Mouse (Mus musculus): ENCODE measurements around the gene Kcnq1. TPM values are rescaled to one million over a fixed set of nuclear protein-coding genes. Genes with fewer than 3 reads are reported as not detected.

Gene Kcnq1
- polyA plus RNA-seq (2012; fragmentation: generic; extraction: Trizol) = not detected
- long read RNA-seq, experiment 1 = 0 reads
- long read RNA-seq, experiment 2 = 0 reads

- no peaks in the 10 kb centered on the region for H3K36me3 ChIP-seq (ENCODE audit: control insufficient read depth, insufficient read depth)
- H3K79me2 ChIP-seq (ENCODE audit: control insufficient read depth, insufficient read depth) = no peaks in the 10 kb centered on the region
- no peak within 1 kb of the TSS for H3ac ChIP-seq (ENCODE audit: control insufficient read depth, insufficient read length, low read depth)
- no peaks in the 10 kb centered on the region for H3K79me3 ChIP-seq (ENCODE audit: low read depth)
- H3K4me3 ChIP-seq (ENCODE audit: insufficient read depth, poor library complexity, severe bottlenecking) = no peak within 1 kb of the TSS
- H3K27me3 ChIP-seq (ENCODE audit: control insufficient read depth, insufficient read depth, insufficient read length) = peaks cover 50% of the 10 kb centered on the region
- TF ChIP-seq MYOG (IDR thresholded peaks at IDR 0.05; ENCODE audit: control insufficient read depth, extremely low read depth, insufficient read length) (no peak), FOSL1 (IDR thresholded peaks at IDR 0.05; ENCODE audit: insufficient read depth, low read length, poor library complexity, severe bottlenecking) (no peak), CTCF (IDR thresholded peaks at IDR 0.05; ENCODE audit: control insufficient read depth, insufficient read depth, insufficient read length) (no peak), CEBPB (IDR thresholded peaks at IDR 0.05; ENCODE audit: low read depth) (no peak), USF1 (IDR thresholded peaks at IDR 0.05; ENCODE audit: low read depth) (no peak), MYOD1 (IDR thresholded peaks at IDR 0.05; ENCODE audit: control insufficient read depth, insufficient read length, low read depth) (no peak), MAX (IDR thresholded peaks at IDR 0.05) (no peak)
Observed at GRCm38 (mm10) chr7:143106062-143106461, at the start of gene Kcnq1. Kcnq1 (plus strand) TSS chr7:143106362.

- TF ChIP-seq CTCF (IDR thresholded peaks at IDR 0.05; ENCODE audit: control insufficient read depth, insufficient read depth, insufficient read length) = no peak
- TF ChIP-seq MYOD1 (IDR thresholded peaks at IDR 0.05; ENCODE audit: control insufficient read depth, insufficient read length, low read depth) = no peak
- TF ChIP-seq MAX (IDR thresholded peaks at IDR 0.05) = no peak
- TF ChIP-seq FOSL1 (IDR thresholded peaks at IDR 0.05; ENCODE audit: insufficient read depth, low read length, poor library complexity, severe bottlenecking) = no peak
- no peak for TF ChIP-seq CEBPB (IDR thresholded peaks at IDR 0.05; ENCODE audit: low read depth)
- TF ChIP-seq USF1 (IDR thresholded peaks at IDR 0.05; ENCODE audit: low read depth) = no peak
- TF ChIP-seq MYOG (IDR thresholded peaks at IDR 0.05; ENCODE audit: control insufficient read depth, extremely low read depth, insufficient read length) = no peak
- H3K4me3 ChIP-seq (ENCODE audit: insufficient read depth, poor library complexity, severe bottlenecking) = no peak overlapping the region
- peaks cover 27% of the 10 kb centered on the region for H3K36me3 ChIP-seq (ENCODE audit: control insufficient read depth, insufficient read depth)
Observed at GRCm38 (mm10) chr7:143057023-143057422, 49.1 kb upstream of the Kcnq1 start.

GRCm38 (mm10) chr7:143057667-143058220 lies 48.4 kb upstream of the Kcnq1 start:
- peaks cover 73% of the 10 kb centered on the region for H3K79me3 ChIP-seq (ENCODE audit: low read depth)
- H3K36me3 ChIP-seq (ENCODE audit: control insufficient read depth, insufficient read depth) = peaks cover 34% of the 10 kb centered on the region
- H3ac ChIP-seq (ENCODE audit: control insufficient read depth, insufficient read length, low read depth) = no peak overlapping the region
- H3K79me2 ChIP-seq (ENCODE audit: control insufficient read depth, insufficient read depth) = peaks cover 98% of the 10 kb centered on the region
- TF ChIP-seq CEBPB (IDR thresholded peaks at IDR 0.05; ENCODE audit: low read depth) (no peak), FOSL1 (IDR thresholded peaks at IDR 0.05; ENCODE audit: insufficient read depth, low read length, poor library complexity, severe bottlenecking) (no peak), USF1 (IDR thresholded peaks at IDR 0.05; ENCODE audit: low read depth) (no peak)
- H3K27me3 ChIP-seq (ENCODE audit: control insufficient read depth, insufficient read depth, insufficient read length) = no peaks in the 10 kb centered on the region
- H3K4me3 ChIP-seq (ENCODE audit: insufficient read depth, poor library complexity, severe bottlenecking) = no peak overlapping the region

More at GRCm38 (mm10) chr7:143057023-143057422, 49.1 kb upstream of the Kcnq1 start:
- peaks cover 93% of the 10 kb centered on the region for H3K79me2 ChIP-seq (ENCODE audit: control insufficient read depth, insufficient read depth)
- peaks cover 73% of the 10 kb centered on the region for H3K79me3 ChIP-seq (ENCODE audit: low read depth)
- no peaks in the 10 kb centered on the region for H3K27me3 ChIP-seq (ENCODE audit: control insufficient read depth, insufficient read depth, insufficient read length)
- H3ac ChIP-seq (ENCODE audit: control insufficient read depth, insufficient read length, low read depth) = no peak overlapping the region

- H3ac ChIP-seq (ENCODE audit: control insufficient read depth, insufficient read length, low read depth) = no peak overlapping the region
- H3K36me3 ChIP-seq (ENCODE audit: control insufficient read depth, insufficient read depth) = peaks cover 40% of the 10 kb centered on the region
- H3K27me3 ChIP-seq (ENCODE audit: control insufficient read depth, insufficient read depth, insufficient read length) = no peaks in the 10 kb centered on the region
- H3K79me3 ChIP-seq (ENCODE audit: low read depth) = peaks cover 71% of the 10 kb centered on the region
- no peak overlapping the region for H3K4me3 ChIP-seq (ENCODE audit: insufficient read depth, poor library complexity, severe bottlenecking)
- TF ChIP-seq MYOD1 (IDR thresholded peaks at IDR 0.05; ENCODE audit: control insufficient read depth, insufficient read length, low read depth) = no peak
- no peak for TF ChIP-seq FOSL1 (IDR thresholded peaks at IDR 0.05; ENCODE audit: insufficient read depth, low read length, poor library complexity, severe bottlenecking)
- no peak for TF ChIP-seq MAX (IDR thresholded peaks at IDR 0.05)
- no peak for TF ChIP-seq CTCF (IDR thresholded peaks at IDR 0.05; ENCODE audit: control insufficient read depth, insufficient read depth, insufficient read length)
- no peak for TF ChIP-seq MYOG (IDR thresholded peaks at IDR 0.05; ENCODE audit: control insufficient read depth, extremely low read depth, insufficient read length)
- no peak for TF ChIP-seq CEBPB (IDR thresholded peaks at IDR 0.05; ENCODE audit: low read depth)
- H3K79me2 ChIP-seq (ENCODE audit: control insufficient read depth, insufficient read depth) = peaks cover 93% of the 10 kb centered on the region
Observed at GRCm38 (mm10) chr7:143058221-143058697, 47.9 kb upstream of the Kcnq1 start.

- Histone ChIP-seq H3ac (ENCODE audit: control insufficient read depth, insufficient read length, low read depth) (no peak overlapping the region), H3K36me3 (ENCODE audit: control insufficient read depth, insufficient read depth) (peaks cover 50% of the 10 kb centered on the region), H3K4me3 (ENCODE audit: insufficient read depth, poor library complexity, severe bottlenecking) (no peak overlapping the region), H3K79me2 (ENCODE audit: control insufficient read depth, insufficient read depth) (peaks cover 82% of the 10 kb centered on the region), H3K79me3 (ENCODE audit: low read depth) (peaks cover 63% of the 10 kb centered on the region), H3K27me3 (ENCODE audit: control insufficient read depth, insufficient read depth, insufficient read length) (no peaks in the 10 kb centered on the region)
- TF ChIP-seq MYOD1 (IDR thresholded peaks at IDR 0.05; ENCODE audit: control insufficient read depth, insufficient read length, low read depth) (no peak), MAX (IDR thresholded peaks at IDR 0.05) (no peak), USF1 (IDR thresholded peaks at IDR 0.05; ENCODE audit: low read depth) (no peak), MYOG (IDR thresholded peaks at IDR 0.05; ENCODE audit: control insufficient read depth, extremely low read depth, insufficient read length) (no peak), CTCF (IDR thresholded peaks at IDR 0.05; ENCODE audit: control insufficient read depth, insufficient read depth, insufficient read length) (no peak), FOSL1 (IDR thresholded peaks at IDR 0.05; ENCODE audit: insufficient read depth, low read length, poor library complexity, severe bottlenecking) (no peak), CEBPB (IDR thresholded peaks at IDR 0.05; ENCODE audit: low read depth) (no peak)
Observed at GRCm38 (mm10) chr7:143059202-143059870, 46.8 kb upstream of the Kcnq1 start.

Measured in C2C12 (cell line).